Mouse (Mus musculus) brown adipose tissue, adult 24 weeks (tissue): ENCODE measurements at regions not wholly inside any gene's neighbourhood (a gene's known extent, or its start where the extent isn't known, plus 50 kb on each side); places are given as distances from the start of the nearest gene placed in this dataset.

Source experiments
- H3K27ac ChIP-seq: fragments of 200-500 bp; replicated peaks from 2 replicates; pipeline ENCODE4 v1.5.1; 2012; ENCODE audit warnings: low read depth, mild to moderate bottlenecking, low read length
- H3K4me1 ChIP-seq: fragments of 200-500 bp; 2 replicates; pipeline ENCODE4 v1.6.1; 2012; ENCODE audit warnings: low read length, mixed read lengths; ENCODE audit not compliant: control insufficient read depth, insufficient read depth, insufficient read length
- H3K4me3 ChIP-seq: fragments of 200-500 bp; 2 replicates; pipeline ENCODE4 v1.5.1; 2012; ENCODE audit warnings: low read depth, mild to moderate bottlenecking, low read length, moderate library complexity; ENCODE audit not compliant: insufficient read depth

- H3K4me1 ChIP-seq, result no peaks in the 10 kb centered on the region
- no peak overlapping the region for H3K4me3 ChIP-seq
- H3K27ac ChIP-seq, result no peak overlapping the region
These were observed 948.3 kb downstream of the 1190002N15Rik start for GRCm38 (mm10) chr9:93589581-93589980.

- no peak overlapping the region for H3K4me3 ChIP-seq
- H3K27ac ChIP-seq, result no peak overlapping the region
- no peaks in the 10 kb centered on the region for H3K4me1 ChIP-seq
These were observed 949.9 kb downstream of the 1190002N15Rik start for GRCm38 (mm10) chr9:93587964-93588363.

GRCm38 (mm10) chr9:93586871-93587270 lies 951.0 kb downstream of the 1190002N15Rik start:
- peak overlapping the region; percentile 82 for H3K27ac ChIP-seq
- H3K4me3 ChIP-seq, result no peak overlapping the region

DNA sequence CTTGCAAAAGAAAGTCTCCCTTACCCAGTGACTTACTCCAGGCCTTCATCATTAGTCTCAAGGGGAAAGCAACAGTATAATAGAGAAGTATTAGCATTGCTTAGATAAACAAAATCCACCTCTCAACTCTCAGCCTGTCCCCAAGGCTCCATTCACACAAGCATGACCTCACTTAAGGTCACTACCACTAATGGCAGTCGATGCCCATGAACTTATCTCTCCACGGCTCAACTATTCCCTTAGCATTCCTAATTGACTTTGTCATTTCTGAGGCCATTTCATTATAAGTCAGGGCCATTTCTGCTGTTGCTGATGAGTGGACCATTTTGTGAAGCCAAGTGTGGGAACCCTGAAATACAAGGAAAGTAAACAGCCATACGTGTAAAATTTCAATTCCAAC lies 953.3 kb downstream of the 1190002N15Rik start:
- no peak overlapping the region for H3K27ac ChIP-seq
- no peak overlapping the region for H3K4me3 ChIP-seq
- H3K4me1 ChIP-seq, result no peaks in the 10 kb centered on the region

More at GRCm38 (mm10) chr9:93586871-93587270, 951.0 kb downstream of the 1190002N15Rik start:
- no peaks in the 10 kb centered on the region for H3K4me1 ChIP-seq
